Mouse (Mus musculus): ENCODE data around the gene Cables2. TPM values are rescaled to one million over a fixed set of nuclear protein-coding genes. Genes with fewer than 3 reads are reported as not detected.

The Cables2 gene
- polyA plus RNA-seq, 1 experiment from 2014 or later, result 12.7 TPM

- no peak for DNase-seq (ENCODE audit: low read depth, low spot score)
- ATAC-seq, result peak; percentile 52
- in situ Hi-C loops (cut with MboI; ENCODE audit: low pct_unique_long_range_greater_than_20kb), result loop anchor here (10.0 kb wide), 2 partner anchors 72 to 182 kb away; partner anchors contain the start of gene Mtg2
- ChIA-PET POLR2A (interaction anchor here (0.9 to 1.7 kb wide), 6 partner anchors 10 to 82 kb away, joined by 3 to 5 read pairs (median 4); no protein-coding TSS in a partner anchor), CTCF (interaction anchor here (1.2 kb wide), 1 partner anchor 19 kb away, joined by 3 read pairs; no protein-coding TSS in a partner anchor)
- TF ChIP-seq CTCF (IDR thresholded peaks at IDR 0.05), result no peak
- no peaks in the 10 kb centered on the region for H3K27me3 ChIP-seq
These were observed 16.8 kb downstream of the Cables2 start for GRCm38 (mm10) chr2:180256296-180257000.

GRCm38 (mm10) chr2:180255701-180256100 lies 17.6 kb downstream of the Cables2 start:
- ChIA-PET POLR2A (interaction anchor here (1.6 kb wide), 2 partner anchors 9 to 81 kb away, joined by 3 to 5 read pairs; no protein-coding TSS in a partner anchor), CTCF (interaction anchor here (1.1 to 1.9 kb wide), 3 partner anchors 19 to 82 kb away, joined by 3 to 5 read pairs (median 3); no protein-coding TSS in a partner anchor)
- H3K27me3 ChIP-seq, result no peaks in the 10 kb centered on the region
- DNase-seq (ENCODE audit: low read depth, low spot score) (no peak), ATAC-seq (no peak)
- TF ChIP-seq CTCF (IDR thresholded peaks at IDR 0.05), result no peak
- in situ Hi-C loops (cut with MboI; ENCODE audit: low pct_unique_long_range_greater_than_20kb), result loop anchor here (10.0 kb wide), 2 partner anchors 71 to 181 kb away; partner anchors contain the start of gene Mtg2

GRCm38 (mm10) chr2:180254436-180255209 lies 18.7 kb downstream of the Cables2 start:
- CTCF ChIA-PET, result interaction anchor here (1.1 to 1.9 kb wide), 2 partner anchors 28 to 81 kb away, joined by 3 to 5 read pairs; no protein-coding TSS in a partner anchor
- ATAC-seq, result no peak
- H3K27me3 ChIP-seq, result no peaks in the 10 kb centered on the region
- no peak for DNase-seq (ENCODE audit: low read depth, low spot score)
- in situ Hi-C loops (cut with MboI; ENCODE audit: low pct_unique_long_range_greater_than_20kb), result loop anchor here (5.0 to 10.0 kb wide), 4 partner anchors 37 to 332 kb away; partner anchors contain the start of gene Mtg2
- POLR2A ChIA-PET, result no interaction called here
- TF ChIP-seq CTCF (IDR thresholded peaks at IDR 0.05), result no peak

- H3K27me3 ChIP-seq, result no peaks in the 10 kb centered on the region
- in situ Hi-C loops (cut with MboI; ENCODE audit: low pct_unique_long_range_greater_than_20kb), result loop anchor here (5.0 to 10.0 kb wide), 4 partner anchors 35 to 330 kb away; partner anchors contain the start of gene Mtg2
- POLR2A ChIA-PET, result interaction anchor here (0.6 to 0.7 kb wide), 2 partner anchors 73 to 137 kb away, joined by 3 to 4 read pairs; no protein-coding TSS in a partner anchor
- no peak for TF ChIP-seq CTCF (IDR thresholded peaks at IDR 0.05)
- CTCF ChIA-PET, result interaction anchor here (0.9 to 2.9 kb wide), 12 partner anchors 10 to 88 kb away, joined by 3 to 18 read pairs (median 6); partner anchors contain the start of gene Adrm1
- DNase-seq (ENCODE audit: low read depth, low spot score) (no peak), ATAC-seq (no peak)
These were observed 21.5 kb downstream of the Cables2 start for GRCm38 (mm10) chr2:180251838-180252237.

GRCm38 (mm10) chr2:180250930-180251611 lies 22.2 kb downstream of the Cables2 start:
- TF ChIP-seq CTCF (IDR thresholded peaks at IDR 0.05), result no peak
- peak; percentile 70 for ATAC-seq
- ChIA-PET POLR2A (interaction anchor here (0.8 kb wide), 1 partner anchor 33 kb away, joined by 3 read pairs; no protein-coding TSS in a partner anchor), CTCF (interaction anchor here (0.6 to 2.9 kb wide), 22 partner anchors 9 to 148 kb away, joined by 3 to 18 read pairs (median 4); partner anchors contain the start of gene Adrm1)
- no peak for DNase-seq (ENCODE audit: low read depth, low spot score)
- H3K27me3 ChIP-seq, result no peaks in the 10 kb centered on the region
- in situ Hi-C loops (cut with MboI; ENCODE audit: low pct_unique_long_range_greater_than_20kb), result loop anchor here (5.0 to 10.0 kb wide), 4 partner anchors 34 to 329 kb away; partner anchors contain the start of gene Mtg2

- ATAC-seq, result no peak
- ChIA-PET POLR2A (interaction anchor here (1.7 kb wide), 1 partner anchor 47 kb away, joined by 3 read pairs; no protein-coding TSS in a partner anchor), CTCF (interaction anchor here (2.2 kb wide), 1 partner anchor 75 kb away, joined by 13 read pairs; no protein-coding TSS in a partner anchor)
- H3K27me3 ChIP-seq, result no peaks in the 10 kb centered on the region
- TF ChIP-seq CTCF (IDR thresholded peaks at IDR 0.05), result no peak
- in situ Hi-C loops (cut with MboI; ENCODE audit: low pct_unique_long_range_greater_than_20kb), result no loop called here
- no peak for DNase-seq (ENCODE audit: low read depth, low spot score)
These were observed 24.2 kb downstream of the Cables2 start for GRCm38 (mm10) chr2:180248947-180249660.

- H3K27me3 ChIP-seq, result no peaks in the 10 kb centered on the region
- ATAC-seq (no peak), DNase-seq (ENCODE audit: low read depth, low spot score) (no peak)
- CTCF ChIA-PET, result no interaction called here
- TF ChIP-seq CTCF (IDR thresholded peaks at IDR 0.05), result no peak
- POLR2A ChIA-PET, result no interaction called here
- in situ Hi-C loops (cut with MboI; ENCODE audit: low pct_unique_long_range_greater_than_20kb), result no loop called here
These were observed 25.4 kb downstream of the Cables2 start for GRCm38 (mm10) chr2:180247916-180248315.

- TF ChIP-seq CTCF (IDR thresholded peaks at IDR 0.05), result no peak
- in situ Hi-C loops (cut with MboI; ENCODE audit: low pct_unique_long_range_greater_than_20kb), result no loop called here
- ChIA-PET CTCF (interaction anchor here (1.9 kb wide), 1 partner anchor 8 kb away, joined by 7 read pairs; no protein-coding TSS in a partner anchor), POLR2A (interaction anchor here (1.3 kb wide), 1 partner anchor 69 kb away, joined by 3 read pairs; no protein-coding TSS in a partner anchor)
- ATAC-seq (no peak), DNase-seq (ENCODE audit: low read depth, low spot score) (no peak)
- no peaks in the 10 kb centered on the region for H3K27me3 ChIP-seq
These were observed 30.2 kb downstream of the Cables2 start for GRCm38 (mm10) chr2:180243108-180243507.

GRCm38 (mm10) chr2:180238591-180238990 lies 34.7 kb downstream of the Cables2 start:
- no peak for TF ChIP-seq CTCF (IDR thresholded peaks at IDR 0.05)
- in situ Hi-C loops (cut with MboI; ENCODE audit: low pct_unique_long_range_greater_than_20kb), result no loop called here
- no peak for DNase-seq (ENCODE audit: low read depth, low spot score)
- no peaks in the 10 kb centered on the region for H3K27me3 ChIP-seq
- no peak for ATAC-seq
- POLR2A ChIA-PET, result interaction anchor here (1.0 kb wide), 1 partner anchor 14 kb away, joined by 3 read pairs; no protein-coding TSS in a partner anchor
- CTCF ChIA-PET, result interaction anchor here (1.1 kb wide), 1 partner anchor 22 kb away, joined by 3 read pairs; no protein-coding TSS in a partner anchor
